Mouse (Mus musculus): ENCODE measurements around the gene Aanat. TPM values are rescaled to one million over a fixed set of nuclear protein-coding genes. Genes with fewer than 3 reads are reported as not detected.
"Not testable (repeated sequence)": the region's sequence is repeated elsewhere in the genome, so short reads cannot be mapped to it uniquely, and the experiment has no call there.

Gene Aanat
- total RNA-seq, 4 experiments from 2014 or later = not detected

GRCm38 (mm10) chr11:116609965-116610630 lies 23.9 kb downstream of the Aanat start:
- no peak for DNase-seq (ENCODE audit: low spot score in 2 of 2)

DNA sequence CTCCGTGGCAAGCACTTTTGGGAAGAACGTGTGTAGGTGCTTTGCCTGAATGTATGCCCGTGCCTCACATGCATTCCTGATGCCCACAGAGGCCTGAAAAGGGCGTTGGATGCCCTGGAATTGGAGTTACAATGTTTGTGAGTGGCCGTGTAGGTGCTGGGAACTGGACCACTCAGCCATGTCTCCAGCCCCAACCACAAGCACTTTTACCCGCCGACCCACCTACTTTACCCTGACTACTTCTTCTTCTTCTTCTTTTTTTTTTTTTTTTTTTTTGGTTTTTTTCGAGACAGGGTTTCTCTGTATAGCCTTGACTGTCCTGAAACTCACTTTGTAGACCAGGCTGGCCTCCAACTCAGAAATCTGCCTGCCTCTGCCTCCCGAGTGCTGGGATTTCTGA lies 24.9 kb downstream of the Aanat start:
- not testable (repeated sequence) for DNase-seq (ENCODE audit: low spot score in 2 of 2)

DNA sequence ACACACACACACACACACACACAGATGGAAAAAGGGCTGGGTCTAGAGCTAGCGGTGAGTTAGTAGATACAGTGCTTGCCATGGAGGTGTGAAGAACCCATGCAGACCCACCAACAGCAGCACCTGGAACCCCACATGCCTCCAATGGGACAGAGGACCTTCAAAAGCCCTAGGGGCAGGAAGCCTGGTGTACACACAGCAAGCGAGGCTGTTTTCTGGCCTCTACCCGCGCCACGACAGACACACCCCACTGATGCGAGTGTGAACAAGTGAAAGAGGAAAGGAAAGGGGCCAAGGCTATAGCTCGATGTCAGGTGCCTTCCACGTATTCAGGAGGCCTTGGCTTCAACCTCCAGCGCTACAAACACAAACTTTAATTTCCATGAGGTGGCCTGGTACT lies 25.7 kb downstream of the Aanat start:
- DNase-seq (ENCODE audit: low spot score in 2 of 2) = no peak

DNA sequence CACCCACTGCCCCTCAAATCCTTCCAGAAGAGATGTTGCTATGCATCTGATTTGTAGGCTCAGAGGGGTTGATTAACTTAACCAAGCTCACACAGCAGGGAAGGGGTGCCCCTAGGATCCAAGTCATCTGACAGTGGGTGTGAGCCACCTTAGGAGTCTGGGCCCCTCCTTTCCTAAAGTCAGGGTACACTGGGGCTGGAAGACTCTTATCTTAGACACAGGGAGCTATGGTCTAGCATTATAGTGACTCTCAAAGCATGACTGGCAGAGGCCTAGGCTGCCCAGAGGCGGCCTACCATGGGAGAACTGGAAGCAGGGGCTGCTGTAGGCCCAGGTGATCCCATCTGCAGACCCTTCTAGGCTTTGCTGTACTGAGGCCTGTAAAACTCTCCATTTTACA lies 26.3 kb downstream of the Aanat start:
- no peak for DNase-seq (ENCODE audit: low spot score in 2 of 2)

DNA sequence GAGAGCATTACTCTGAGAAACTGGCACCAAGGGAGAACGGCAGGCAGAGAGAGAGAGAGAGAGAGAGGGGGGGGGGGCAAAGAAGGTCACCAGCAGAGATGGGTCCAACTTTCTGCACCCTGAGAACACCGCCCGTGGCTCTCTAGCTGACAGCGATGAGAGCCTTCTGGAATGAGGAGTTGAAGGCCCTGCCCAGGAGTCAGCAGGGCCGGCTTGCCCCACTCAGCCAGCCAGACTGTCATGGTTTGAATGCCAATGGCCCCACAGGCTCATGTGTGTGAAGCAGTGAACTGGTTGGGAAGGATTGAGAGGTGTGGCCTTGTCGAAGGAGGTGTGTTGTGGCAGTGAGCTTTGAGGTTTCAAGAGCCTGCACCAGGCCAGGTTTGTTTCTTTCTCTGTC lies 27.0 kb downstream of the Aanat start:
- no peak for DNase-seq (ENCODE audit: low spot score in 2 of 2)

DNA sequence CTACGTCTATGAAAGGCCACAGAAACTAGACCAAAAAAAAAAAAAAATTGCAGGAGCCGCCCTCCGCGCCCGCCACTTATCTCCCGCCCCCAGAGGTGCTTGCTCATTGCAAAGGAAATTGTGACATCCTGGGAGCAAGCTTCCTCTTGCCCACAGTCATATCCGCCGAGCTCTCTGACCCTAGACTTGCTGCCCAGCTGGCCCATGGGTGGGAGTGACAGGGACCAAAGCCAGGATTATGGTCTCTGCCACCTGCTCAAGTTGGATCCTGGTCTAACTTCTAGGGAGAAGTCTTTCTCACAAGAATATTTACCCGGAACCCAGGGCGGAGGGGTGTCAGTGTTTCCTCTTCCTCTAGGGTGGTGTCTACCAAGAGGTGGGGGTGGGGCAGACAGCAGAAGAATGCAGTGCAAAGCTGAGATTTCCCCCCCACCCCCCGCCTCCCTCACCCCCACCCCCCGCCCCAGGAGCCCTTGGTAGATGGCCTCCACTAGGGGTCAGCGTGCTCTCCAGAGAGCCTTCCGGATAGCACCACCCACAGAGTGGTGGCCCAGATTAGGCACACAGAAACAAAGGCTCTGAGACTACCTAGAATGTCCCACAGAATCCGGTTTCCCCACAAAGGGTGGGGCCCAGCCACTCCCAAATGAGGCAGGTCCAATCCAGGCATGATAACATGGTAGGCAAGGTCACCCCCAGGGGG lies 29.7 kb downstream of the Aanat start:
- no peak for DNase-seq (ENCODE audit: low spot score in 2 of 2)

GRCm38 (mm10) chr11:116616438-116617118 lies 30.3 kb downstream of the Aanat start:
- DNase-seq (ENCODE audit: low spot score in 2 of 2) = no peak

DNA sequence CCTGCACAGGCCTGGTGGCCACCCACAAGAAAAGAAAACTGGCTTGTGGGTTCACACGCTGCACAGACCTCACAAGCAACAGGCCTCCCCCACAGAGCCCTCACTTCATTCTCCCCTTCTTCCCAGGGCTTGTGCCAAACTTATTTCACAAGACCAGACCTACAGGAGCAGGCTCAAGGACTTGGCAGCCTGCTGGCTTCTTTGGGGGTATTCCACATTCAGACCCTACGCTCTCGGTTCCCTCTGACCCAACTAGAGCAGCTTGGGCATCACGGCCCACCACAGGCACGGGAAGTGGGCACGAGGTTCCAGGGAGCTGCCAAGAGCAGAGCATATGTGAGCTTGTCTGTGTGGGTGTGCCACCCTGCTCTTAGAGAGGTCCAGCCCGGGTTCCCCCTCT lies 31.4 kb downstream of the Aanat start:
- no peak for DNase-seq (ENCODE audit: low spot score in 2 of 2)

DNA sequence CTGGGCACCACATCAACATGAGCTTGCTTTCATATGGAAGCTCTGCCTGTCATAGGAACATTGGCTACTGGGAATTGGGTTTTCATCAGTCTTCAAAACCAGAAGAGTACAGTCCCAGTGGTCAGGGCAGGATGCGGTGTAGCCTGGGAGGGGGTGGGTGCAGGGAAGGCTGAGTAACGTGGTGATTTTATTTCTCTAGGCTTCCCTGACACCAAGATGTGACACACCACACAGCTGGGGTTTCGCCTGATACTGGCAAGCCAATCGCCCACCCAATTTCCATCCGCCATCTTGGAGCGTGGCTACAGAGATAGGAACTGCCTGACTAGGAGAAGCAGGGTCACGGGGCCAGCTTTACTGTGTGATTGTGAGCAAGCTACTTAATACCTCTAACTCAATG lies 32.4 kb downstream of the Aanat start:
- no peak for DNase-seq (ENCODE audit: low spot score in 2 of 2)

GRCm38 (mm10) chr11:116619156-116619555 lies 32.9 kb downstream of the Aanat start:
- DNase-seq (ENCODE audit: low spot score in 2 of 2) = no peak

GRCm38 (mm10) chr11:116619561-116619960 lies 33.3 kb downstream of the Aanat start:
- DNase-seq (ENCODE audit: low spot score in 2 of 2) = no peak

- no peak for DNase-seq (ENCODE audit: low spot score in 2 of 2)
Observed at GRCm38 (mm10) chr11:116620073-116620472, 33.8 kb downstream of the Aanat start.

DNA sequence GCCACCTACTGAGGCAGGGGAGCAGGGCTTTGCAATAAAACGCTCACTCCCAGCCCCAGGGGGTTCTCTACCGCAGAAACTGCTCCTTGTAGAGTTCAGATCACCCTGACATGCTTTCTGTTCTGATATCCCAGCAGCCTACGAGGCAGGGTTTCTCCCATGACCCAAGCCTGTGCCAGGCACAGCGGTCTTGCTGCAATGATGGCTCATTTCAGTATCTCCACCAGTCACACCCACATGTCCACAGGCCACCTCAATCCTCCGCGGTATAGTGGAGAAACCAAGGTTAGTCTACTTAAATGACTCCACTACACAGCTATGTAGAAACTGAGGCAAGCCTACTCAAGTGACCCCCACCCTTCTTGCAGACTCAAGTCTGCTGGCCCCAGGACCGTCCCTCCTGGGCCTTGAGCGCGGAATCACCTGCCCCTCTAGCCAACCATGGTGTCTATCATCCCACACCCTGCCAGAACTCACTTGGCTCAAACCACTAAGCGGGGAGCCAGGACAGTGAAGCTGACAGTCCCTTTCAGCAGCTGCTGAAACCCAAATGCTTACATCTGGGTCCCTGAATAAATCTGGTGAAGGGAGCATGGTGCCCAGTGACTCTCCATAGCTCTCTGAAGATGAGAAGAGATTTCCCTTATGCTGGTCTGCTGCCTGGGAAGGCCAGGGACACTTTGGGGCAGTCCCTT lies 34.5 kb downstream of the Aanat start:
- no peak for DNase-seq (ENCODE audit: low spot score in 2 of 2)

DNA sequence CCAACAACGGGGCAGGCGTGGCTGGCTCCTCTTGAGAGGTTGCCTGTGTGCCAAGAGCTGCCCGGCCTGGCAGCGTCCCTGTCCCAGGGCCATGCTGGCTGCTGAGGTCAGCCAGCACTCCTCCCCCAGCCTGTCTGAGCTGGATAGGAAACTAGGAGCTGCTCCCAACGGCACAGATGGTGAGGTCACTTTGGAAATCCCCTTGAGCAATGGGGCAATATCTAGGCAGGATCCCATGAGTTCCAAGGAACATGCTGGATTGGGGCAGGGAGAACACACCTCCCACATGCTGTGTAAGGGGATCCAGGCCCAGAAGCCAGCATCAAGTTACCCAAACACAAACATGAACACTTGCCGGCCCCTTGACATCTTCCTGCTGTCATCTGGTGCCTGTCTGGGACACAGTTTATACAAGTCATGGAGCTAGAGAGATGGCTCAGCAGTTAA lies 35.0 kb downstream of the Aanat start:
- peak; percentile 86 to 91 for DNase-seq (ENCODE audit: low spot score in 2 of 2)

- DNase-seq (ENCODE audit: low spot score in 2 of 2) = no peak
Observed at GRCm38 (mm10) chr11:116623281-116624124, 37.3 kb downstream of the Aanat start.

- DNase-seq (ENCODE audit: low spot score in 2 of 2) = peak; percentile 82 to 85
Observed at GRCm38 (mm10) chr11:116624131-116624832, 38.0 kb downstream of the Aanat start.

GRCm38 (mm10) chr11:116625081-116626000 lies 39.1 kb downstream of the Aanat start:
- DNase-seq (ENCODE audit: low spot score in 2 of 2) = no peak

DNA sequence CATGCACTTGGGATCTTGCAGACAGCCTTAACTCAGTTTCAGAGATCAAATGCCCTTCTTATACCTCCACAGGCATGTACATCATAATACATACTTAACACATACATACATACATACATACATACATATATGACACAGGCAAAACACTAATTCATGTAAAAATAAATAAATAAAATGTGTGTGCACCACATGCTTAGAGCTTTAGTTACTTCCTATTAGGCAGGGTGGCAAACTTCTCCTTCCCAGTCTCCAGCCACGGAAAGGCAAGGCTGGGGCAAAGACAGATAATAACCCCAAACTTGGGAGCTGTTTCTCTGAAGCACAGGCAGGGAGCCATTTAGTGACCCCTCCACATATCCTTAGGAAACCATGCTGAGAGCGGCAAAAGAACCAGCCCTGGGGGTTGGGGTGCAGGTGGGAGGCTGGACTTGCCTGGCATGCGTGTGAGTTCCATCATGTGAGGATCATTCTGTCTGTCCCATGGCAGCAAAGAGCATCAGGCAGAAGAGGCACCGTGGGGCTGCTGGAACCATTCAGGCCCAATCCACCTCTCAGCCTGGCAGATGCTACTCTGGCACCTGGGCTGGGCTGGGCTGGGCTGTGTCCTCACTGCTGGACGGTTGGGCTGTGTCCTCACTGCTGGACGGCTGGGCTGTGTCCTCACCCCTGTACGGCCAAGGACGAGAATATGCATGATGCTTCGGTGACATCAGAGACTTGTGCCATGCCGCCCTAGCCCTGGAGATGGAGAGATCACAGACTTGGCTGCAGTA lies 40.3 kb downstream of the Aanat start, which contains the start of gene Rhbdf2:
Gene Rhbdf2 (minus strand): TSS at position 721 of the 773 bp plus-strand sequence.
- DNase-seq (ENCODE audit: low spot score in 2 of 2) = no peak

Data from gastrocnemius, adult 8-10 months (tissue).